Mouse (Mus musculus) frontal cortex, postnatal 25 days (tissue): ENCODE results near the gene Snrpa1.
"Not testable (repeated sequence)": the region's sequence is repeated elsewhere in the genome, so short reads cannot be mapped to it uniquely, and the experiment has no call there.

ENCODE experiments used
- DNase-seq, 2 experiments: peaks; one replicate each; pipeline ENCODE4 v3.0.0; 2022; ENCODE audit warnings: low spot score in 2 of 2

Gene Snrpa1

GRCm38 (mm10) chr7:66058703-66059102, at the start of gene Snrpa1:
Gene Snrpa1, plus strand, starts transcription at chr7:66059003.
- DNase-seq, result no peak

- no peak for DNase-seq
These were observed 48.3 kb upstream of the Snrpa1 start for GRCm38 (mm10) chr7:66010518-66010917.

- DNase-seq, result peak in 1 of 2 experiments; percentile 17
These were observed 31.1 kb upstream of the Snrpa1 start for GRCm38 (mm10) chr7:66027747-66028146.

GRCm38 (mm10) chr7:66028766-66029512, 29.9 kb upstream of the Snrpa1 start:
- no peak for DNase-seq

GRCm38 (mm10) chr7:66036809-66037208, 22.0 kb upstream of the Snrpa1 start:
- no peak for DNase-seq

GRCm38 (mm10) chr7:66038261-66038660, 20.5 kb upstream of the Snrpa1 start:
- no peak for DNase-seq

- DNase-seq, result no peak
These were observed 20.1 kb upstream of the Snrpa1 start for GRCm38 (mm10) chr7:66038730-66039129.

GRCm38 (mm10) chr7:66040026-66040814, 18.6 kb upstream of the Snrpa1 start:
- DNase-seq, result no peak

GRCm38 (mm10) chr7:66043552-66044459, 15.0 kb upstream of the Snrpa1 start, which contains the start of gene Gm45213:
Gene Gm45213, plus strand, starts transcription at chr7:66043602.
- no peak for DNase-seq

- DNase-seq, result no peak
These were observed 14.2 kb upstream of the Snrpa1 start for GRCm38 (mm10) chr7:66044617-66045016.

- DNase-seq, result no peak
These were observed 11.6 kb upstream of the Snrpa1 start for GRCm38 (mm10) chr7:66046921-66047918.

- no peak for DNase-seq
These were observed 10.8 kb upstream of the Snrpa1 start for GRCm38 (mm10) chr7:66047975-66048374.

GRCm38 (mm10) chr7:66048446-66049230, 10.2 kb upstream of the Snrpa1 start:
- DNase-seq, result no peak

- no peak for DNase-seq
These were observed 4.8 kb upstream of the Snrpa1 start for GRCm38 (mm10) chr7:66053946-66054483.

GRCm38 (mm10) chr7:66055356-66055755, 3.4 kb upstream of the Snrpa1 start:
- not testable (repeated sequence) for DNase-seq

- peak; percentile 82 to 87 for DNase-seq
These were observed 1.5 kb downstream of the Snrpa1 start for GRCm38 (mm10) chr7:66060066-66060956.

- no peak for DNase-seq
These were observed 2.3 kb downstream of the Snrpa1 start for GRCm38 (mm10) chr7:66061057-66061456.

- DNase-seq, result no peak
These were observed 17.6 kb downstream of the Snrpa1 start for GRCm38 (mm10) chr7:66076411-66076810.
